Mouse (Mus musculus): Measurements from ENCODE around the gene A430033K04Rik. TPM values are rescaled to one million over a fixed set of nuclear protein-coding genes. Genes with fewer than 3 reads are reported as not detected.

A430033K04Rik gene
- 10 to 100 TPM; 16.0 to 18.4 (median 17.2) TPM for total RNA-seq (2022)

DNA sequence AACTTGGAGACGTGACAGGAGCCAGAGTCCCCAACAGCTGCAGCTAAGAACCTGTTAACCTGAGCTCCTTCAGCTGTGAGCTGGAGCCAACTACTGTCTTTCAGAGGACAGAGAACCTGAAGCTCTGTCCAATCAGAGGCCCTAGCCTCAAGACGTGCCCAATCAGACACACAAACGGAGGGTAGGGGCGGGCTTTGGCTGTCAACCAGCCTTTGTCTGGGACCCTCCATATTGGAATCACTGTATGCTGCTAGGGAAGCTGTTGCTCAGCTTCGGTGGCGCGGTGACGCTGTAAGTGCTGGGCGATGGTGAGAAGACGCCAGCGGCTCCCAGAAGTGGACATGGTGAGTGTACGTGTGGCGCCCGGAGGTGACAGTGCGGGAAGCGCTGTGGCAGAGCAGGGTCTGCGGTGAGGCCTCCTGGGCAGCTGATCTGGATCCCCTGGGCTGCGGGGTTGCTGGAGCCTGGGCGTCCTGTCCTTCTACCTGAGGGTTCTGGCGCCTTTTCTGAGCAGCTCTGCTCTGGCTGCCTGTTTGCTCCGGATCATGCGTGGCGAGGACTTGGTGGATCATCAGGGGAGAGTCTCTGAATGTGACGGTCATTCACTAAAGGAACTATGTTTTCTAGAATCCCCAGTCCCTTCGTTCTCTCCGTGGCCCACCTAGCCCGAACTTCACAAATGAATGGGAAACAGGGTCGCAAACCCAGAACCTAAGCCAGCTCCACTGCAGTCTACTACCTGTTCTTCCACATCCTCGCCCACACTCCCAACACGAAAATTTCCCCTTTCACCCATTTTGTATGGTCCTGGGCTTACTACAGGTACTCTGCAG, at the start of gene A430033K04Rik:
A430033K04Rik (plus strand) TSS at position 215 of the 833 bp plus-strand sequence.
- peak; percentile 92 to 95 for DNase-seq (ENCODE audit: low spot score in 2 of 2)

DNA sequence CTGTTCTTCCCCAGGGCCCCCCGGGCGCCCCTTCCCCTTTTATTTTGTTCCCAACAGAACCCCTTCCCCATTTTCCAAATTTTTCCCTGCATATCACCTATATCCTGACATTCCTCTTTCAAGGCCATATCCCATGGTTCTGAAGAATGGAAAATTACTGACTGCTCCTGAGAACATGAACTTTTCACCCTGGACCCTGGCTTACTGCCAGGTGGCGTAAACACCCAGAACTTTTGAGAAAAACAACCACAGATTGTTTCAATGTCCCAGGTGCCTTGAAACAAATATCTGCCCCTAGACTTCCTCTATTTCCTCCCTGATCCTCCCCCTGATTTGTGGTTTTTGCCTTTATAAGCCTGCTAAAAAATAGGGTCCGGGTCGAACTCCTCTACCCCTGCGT, 35.3 kb upstream of the A430033K04Rik start:
- no peak for DNase-seq (ENCODE audit: low spot score in 2 of 2)

DNA sequence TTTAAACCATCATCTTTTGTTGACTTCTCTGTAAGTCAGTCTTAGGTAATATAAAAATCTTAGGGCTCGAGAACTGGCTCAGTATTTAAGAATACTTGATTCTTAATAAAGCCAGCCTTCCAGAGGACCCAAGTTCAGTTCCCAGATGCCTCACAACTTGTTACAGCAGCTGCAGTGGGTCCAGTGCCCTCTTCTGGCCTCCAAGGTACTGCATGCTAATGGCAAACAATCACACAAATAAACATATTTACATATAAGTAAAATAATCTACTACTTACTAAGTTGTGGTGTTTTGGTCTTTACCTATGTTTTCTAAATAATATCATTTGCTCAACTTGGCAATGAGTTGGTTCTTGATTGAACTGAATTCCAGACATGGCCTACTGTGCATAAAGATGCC, 4.3 kb upstream of the A430033K04Rik start:
- DNase-seq (ENCODE audit: low spot score in 2 of 2): no peak

DNA sequence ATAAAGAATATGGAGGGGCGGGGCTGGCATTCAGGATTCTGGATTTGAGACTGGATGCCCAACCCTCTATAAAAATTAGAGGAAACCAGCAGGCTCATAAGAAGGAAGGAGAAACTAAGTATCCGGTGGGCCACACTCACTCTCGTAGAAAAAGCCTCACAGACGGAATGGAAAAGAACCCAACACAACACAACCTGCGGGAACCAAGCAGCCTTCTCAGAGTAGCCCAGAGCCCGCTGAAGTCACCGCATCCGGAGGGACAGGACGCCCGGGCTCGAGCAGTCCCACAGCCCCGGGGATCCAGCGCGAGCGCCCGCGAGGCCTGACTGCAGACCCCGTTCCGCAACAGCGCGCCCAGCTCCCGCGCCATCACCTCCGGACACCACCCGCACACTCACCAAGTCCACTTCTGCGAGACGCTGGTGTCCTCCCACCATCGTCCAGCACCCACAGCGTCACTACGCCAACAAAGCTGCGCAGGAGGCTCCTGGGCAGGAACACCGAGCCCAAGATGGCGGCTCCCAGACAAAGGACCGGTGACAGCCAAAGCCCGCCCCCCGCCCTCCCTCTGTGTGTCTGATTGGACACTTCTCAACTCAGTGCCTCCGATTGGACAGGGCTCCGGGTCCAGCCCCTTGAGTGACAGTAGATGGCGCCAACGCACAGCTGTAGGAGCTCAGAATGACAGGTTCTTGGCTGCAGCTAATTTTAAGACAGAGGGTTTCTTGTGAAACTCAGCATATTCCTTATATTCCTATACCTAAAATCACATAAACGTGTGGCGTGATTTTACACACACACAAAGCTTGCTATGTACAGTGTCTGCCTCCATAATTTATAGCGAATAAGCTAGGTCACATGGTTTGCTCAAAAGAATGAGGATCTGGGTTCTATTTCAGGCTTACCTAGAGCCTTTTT, 3.2 kb upstream of the A430033K04Rik start, which contains the start of gene Zfp68:
Zfp68 (minus strand) TSS at position 551 of the 918 bp plus-strand sequence.
- DNase-seq (ENCODE audit: low spot score in 2 of 2): peak; percentile 79 to 95

DNA sequence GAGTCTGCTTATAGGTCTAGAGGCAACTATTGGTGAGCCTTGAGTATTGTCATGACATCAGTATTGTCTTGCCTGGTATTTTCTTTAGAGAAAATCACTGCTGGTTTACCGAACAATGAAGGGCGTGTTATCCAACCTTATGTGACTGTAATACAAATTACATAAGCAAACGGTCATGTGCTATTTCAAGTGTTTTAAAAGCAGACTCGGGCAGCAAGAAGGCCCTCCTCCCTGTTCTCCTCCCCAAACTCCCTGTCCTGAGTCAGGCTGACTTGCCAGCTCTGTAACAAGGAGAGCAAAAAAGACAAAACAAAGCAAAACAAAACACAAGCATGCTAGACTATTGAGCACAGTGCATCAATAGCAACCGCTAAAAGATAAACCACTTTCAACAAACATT, 1.8 kb upstream of the A430033K04Rik start:
- DNase-seq (ENCODE audit: low spot score in 2 of 2): no peak

DNA sequence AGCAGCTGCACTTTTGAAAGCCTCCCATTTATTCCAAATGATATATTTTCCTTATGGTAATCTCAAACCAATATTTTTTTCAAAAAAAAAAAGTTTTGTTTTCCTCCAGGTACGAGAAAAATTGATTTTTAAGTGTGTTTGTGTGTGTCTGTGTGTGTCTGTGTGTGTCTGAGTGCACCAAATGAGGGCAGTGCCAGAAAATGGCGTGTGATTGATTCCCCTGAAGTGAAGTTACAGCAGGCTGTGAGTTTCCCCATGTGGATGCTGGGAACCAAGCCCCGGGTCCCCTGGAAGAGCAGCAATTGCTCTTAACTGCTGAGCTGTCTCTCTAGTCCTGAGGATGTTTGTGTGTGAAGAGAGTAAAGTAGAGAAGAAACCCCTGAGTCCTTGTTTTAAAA, 818 bp downstream of the A430033K04Rik start:
- no peak for DNase-seq (ENCODE audit: low spot score in 2 of 2)

DNA sequence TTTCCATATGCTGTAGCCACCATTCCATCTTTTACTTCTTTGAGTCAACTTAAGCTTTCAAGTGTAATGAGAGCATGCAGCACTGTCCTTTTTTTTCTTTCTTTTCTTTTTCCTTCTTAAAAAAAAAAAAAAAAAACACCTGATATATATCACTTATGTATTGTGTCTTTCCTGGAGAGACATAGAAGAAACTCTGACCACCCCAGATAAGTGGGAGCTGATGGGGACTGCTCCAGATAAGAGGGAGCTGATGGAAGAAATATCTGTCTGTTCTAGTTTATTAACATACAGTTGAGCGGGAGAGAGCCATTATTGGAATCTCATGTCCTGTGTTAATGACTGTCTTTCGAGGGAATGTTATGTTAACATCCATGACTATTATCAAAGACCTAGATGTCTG, 13.8 kb downstream of the A430033K04Rik start:
- DNase-seq (ENCODE audit: low spot score in 2 of 2): no peak

DNA sequence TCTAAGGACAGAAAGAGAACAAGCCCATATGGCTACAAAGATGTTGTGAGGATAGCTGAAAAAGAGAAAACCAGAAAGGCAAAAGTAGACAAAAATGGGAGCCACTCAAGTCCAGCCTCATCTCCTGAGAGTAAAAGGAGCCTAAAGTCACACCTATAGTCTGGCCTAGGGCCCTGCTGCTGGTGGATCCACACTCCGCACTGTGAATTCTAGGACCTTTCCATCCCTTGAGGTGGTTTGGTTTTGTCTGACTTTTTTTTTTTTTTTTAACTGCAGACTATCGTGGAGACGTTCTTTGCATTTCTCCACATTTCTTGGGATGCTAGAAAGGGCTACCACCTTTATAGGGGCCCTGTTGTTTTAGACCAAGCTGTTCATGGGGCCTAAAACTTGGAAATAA, 18.4 kb downstream of the A430033K04Rik start:
- no peak for DNase-seq (ENCODE audit: low spot score in 2 of 2)

DNA sequence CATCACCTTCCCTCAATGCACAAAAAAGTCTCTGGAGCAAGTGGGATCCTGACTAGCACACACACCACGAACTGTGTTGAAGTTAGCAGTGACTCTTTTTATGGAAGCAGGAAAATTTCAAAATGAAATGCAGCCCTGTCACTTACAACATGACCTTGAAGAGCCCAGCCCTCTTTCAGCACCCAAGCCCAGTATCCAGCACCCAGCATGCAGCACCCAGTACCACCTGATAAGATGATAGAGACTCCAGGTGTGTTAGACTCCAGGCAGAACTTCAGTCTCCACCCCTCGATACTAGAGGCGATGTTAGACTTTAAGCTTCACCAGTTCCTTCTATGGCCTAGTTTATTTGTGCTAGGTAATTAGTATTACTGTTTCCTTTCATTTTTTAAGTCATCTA, 19.1 kb downstream of the A430033K04Rik start:
- DNase-seq (ENCODE audit: low spot score in 2 of 2): no peak

DNA sequence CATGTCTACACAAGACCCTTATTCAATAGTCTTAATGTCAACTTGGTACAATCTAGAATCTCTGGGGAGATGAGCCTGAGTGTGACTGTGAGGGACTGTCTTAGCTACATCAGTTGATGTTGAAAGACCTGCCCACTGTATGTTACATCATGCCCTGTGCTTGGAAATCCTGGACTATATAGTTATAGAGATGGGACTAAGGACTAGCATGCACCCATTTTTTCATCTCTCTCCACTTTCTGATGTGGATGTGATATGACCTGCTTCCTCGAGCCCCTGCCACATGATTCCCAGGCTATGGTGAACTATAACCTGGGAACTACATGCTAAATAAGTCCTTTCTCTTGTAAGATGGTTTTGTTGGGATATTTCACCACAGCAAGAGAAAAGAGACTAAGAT, 30.3 kb downstream of the A430033K04Rik start:
- DNase-seq (ENCODE audit: low spot score in 2 of 2): no peak

DNA sequence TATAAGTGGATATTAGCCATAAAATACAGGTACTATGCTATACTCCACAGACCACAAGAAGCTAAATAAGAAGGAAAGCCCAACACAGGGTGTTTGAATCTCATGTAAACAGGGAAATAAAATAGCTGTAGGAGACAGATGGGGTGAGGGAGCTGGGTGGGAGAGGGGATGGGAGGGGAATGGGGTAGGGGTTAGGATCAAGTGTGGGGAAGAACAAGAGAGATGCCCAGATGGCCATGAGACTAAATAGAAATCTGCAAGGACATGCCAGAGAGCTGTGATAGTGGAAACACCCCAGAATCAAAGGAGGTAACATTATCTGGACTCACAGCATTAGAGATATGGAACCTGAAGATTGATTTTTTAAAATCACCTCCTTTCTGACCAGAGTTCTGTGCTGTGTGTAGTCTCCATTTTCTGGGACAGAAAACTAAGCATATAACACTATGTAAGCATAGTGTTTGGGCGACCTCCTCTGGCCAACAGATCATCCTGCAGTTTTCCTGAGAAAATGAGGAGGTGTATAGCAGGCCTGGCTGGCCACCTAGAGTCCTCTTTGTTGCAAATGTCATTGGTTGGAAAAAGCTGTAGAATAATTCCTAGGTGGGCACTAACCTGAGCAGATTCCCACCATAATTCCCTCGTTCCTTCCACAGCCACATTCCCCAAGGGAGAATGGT, 34.0 kb downstream of the A430033K04Rik start:
- DNase-seq (ENCODE audit: low spot score in 2 of 2): no peak

DNA sequence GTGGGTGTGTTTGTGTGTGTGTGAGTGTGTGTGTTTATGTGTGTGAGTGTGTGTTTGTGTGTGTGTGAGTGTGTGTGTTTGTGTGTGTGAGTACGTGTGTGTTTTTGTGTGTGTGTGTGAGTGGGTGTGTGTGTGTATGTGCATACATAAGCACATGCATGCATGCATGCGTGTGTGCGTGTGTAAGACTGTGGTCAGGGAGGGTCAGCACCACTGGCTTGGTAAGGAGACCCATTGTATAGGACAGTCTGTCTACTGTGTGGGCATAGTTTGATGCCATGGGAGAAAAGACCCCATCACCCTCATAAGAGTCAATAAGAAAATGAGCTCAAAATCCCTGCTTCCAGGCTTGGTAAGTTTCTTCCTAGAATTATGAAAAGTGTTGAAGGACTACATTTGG, 34.7 kb downstream of the A430033K04Rik start:
- no peak for DNase-seq (ENCODE audit: low spot score in 2 of 2)

DNA sequence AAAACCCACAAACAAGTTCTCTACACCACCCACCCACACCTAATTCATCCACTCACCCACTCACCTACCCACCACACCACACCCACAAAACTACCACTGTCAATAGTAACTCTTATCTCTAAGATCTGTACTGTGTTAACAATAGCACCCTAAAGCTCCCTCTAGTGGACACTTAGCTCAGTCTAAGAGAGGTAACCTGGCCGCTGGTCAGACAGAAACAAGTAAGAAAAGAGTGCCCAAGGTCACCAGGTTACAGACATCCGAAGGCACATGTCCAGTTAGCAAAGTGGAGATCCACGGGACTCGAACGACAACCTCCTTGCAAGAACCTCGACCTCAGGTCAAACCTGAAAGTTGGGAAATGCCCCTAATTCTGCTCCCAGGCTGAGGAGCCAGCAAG, 35.2 kb downstream of the A430033K04Rik start:
- DNase-seq (ENCODE audit: low spot score in 2 of 2): peak; percentile 7 to 15

DNA sequence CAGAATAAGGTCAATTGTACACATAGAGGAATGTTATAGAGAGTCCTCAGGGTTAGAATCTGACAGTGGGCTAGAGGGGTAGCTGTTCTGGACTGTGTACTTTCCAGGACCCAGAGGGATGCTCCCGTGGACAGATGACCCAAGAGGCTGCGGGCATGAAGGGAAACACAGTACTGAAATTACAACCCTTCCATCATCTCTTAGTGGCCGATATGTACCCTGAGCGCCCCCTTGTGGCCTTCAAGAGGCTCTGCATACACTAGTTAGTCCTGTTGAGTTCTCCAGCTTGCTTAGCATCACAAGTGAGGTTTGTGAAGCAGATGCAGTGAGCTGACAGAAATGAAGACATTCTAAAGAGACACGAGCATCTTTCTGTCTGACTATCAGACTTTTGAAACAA, 36.3 kb downstream of the A430033K04Rik start:
- DNase-seq (ENCODE audit: low spot score in 2 of 2): no peak

DNA sequence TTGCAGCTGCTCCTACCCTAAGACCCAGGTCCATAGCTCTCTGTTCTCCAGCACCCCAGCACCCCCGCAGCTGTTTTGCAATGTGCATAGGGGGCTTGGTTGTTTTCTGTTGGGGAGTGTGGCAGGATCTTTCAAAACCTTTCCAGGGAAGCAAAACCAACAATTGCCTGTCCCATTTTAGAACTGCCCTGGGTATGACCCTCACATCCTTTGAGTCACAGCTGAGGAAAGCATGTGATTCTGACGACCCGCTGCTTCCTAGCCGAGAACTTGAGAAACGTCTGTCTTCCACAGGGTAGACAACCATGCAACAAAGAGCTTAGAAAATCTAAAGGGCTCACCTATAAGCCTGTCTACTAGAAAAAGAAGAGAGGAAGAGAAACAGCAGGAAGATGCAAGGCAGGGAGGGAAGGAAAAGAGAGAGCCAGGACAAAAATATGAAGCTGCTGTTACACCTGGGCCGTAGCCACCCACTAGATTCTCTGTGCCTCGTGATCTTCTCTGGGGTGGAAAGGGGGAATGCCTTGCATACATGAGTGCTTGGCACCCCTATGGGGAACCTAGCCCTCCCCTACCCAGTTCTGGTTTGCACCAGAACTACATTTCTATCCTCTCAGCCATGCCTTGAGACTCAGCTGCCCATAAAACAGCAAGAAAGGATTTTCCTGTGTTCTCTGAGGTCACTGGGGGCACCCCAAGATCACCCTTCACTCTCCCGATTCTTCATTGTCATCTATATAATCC, 60.5 kb downstream of the A430033K04Rik start:
- no peak for DNase-seq (ENCODE audit: low spot score in 2 of 2)

DNA sequence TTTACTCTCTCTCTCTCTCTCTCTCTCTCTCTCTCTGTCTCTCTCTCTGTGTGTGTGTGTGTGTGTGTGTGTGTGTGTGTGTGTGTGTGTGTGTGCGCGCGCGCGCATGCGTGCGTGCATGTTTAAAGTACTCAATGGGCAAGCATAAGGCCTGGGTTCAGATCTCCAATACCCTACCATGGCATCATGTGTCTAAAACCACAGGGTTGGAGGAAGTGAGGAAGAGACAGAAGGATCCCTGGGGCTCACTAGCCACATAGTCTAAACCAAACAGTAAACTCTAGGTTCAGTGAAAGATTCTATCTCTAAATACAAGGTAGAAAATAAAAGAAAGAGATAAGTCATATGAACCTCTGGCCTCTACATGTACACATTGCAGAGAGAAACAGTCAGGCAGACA, 61.2 kb downstream of the A430033K04Rik start:
- no peak for DNase-seq (ENCODE audit: low spot score in 2 of 2)

DNA sequence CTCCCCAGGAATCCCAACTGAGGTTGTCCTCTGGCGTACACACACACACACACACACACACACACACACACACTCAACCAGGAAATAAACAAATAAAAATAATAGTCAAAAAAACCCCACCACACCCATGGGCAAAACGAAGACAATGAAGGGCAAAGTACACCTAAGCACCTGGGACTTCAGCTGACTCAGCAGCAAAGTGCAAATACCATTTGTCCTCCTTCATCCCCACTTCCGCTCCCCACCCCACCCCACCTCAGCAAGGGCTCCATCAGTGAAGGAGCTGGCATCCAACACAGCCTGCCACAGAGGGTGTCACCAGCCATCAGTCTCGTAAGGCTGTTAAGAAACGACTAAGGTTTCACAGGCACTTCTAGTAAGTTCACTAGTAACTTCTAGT, 64.8 kb downstream of the A430033K04Rik start:
- no peak for DNase-seq (ENCODE audit: low spot score in 2 of 2)

DNA sequence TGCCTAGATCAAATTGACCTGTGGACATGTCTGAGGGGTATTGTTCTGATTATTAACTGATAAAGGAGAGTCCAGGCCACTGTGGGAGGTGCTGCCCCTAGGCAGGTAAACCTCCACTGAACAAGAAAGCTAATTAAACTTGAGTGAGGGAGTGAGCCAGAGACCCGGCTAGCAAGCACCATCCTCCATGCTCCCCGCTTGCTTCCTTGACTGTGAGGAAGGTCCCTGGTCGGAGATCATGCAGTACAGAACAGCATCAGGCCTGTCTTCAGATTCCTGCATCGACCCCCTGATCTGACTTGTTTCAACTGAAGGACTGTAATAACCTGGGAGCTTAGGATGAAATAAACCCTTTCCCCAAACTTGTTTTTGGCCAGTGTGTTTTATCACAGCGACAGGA, 66.6 kb downstream of the A430033K04Rik start:
- DNase-seq (ENCODE audit: low spot score in 2 of 2): no peak

DNA sequence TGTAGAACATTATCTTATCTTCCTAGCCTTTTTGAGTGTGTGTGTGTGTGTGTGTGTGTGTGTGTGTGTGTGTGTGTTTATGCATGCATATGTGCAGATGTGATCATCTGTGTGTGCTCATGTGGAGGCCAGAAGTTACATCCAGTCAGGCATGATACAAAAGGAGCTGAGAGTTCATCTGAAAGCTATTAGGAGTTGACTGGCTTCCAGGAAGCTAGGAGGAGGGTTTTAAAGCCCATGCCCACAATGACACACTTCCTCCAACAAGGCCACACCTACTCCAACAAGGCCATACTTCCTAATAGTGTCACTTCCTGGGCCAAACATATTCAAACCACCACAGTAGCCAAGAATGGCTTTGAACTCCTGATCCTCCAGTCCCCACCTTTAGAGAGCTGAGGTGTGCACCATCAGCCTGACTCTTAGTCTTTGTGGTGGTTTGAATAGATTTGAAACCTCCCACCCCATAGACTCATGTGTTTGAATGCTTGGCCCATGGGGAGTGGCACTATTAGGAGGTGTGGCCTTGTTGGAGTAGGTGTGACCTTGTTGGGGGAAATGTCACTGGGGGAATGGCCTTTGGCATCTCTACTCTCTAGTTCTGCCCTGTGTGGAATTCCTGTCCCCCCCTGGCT, 70.4 kb downstream of the A430033K04Rik start:
- no peak for DNase-seq (ENCODE audit: low spot score in 2 of 2)

DNA sequence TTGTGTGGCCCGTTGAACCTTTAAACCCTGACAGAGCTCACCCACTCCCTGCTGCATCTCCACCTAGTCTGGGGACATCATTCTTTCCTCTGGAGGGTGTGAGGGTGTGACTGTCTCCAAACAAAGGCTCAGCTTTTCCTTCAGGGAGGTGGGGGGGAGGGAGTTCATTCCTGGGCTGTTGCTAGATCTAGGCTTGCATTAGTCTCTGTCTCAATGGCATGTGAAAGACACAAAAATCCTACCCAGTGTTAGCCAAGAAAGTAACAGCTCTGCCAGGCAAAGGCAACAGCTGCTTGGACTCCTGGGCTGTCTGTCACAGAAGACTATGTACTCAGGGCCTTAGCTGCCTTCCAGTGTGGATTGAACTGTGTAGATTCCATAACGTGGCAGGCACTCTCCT, 71.4 kb downstream of the A430033K04Rik start:
- DNase-seq (ENCODE audit: low spot score in 2 of 2): no peak

All from left cerebral cortex, adult 8-10 months (tissue).